Mouse (Mus musculus) E14TG2a.4 (cell line): ENCODE data around the gene Osbpl10.

ENCODE experiments used
- CTCF ChIP-seq: conservative IDR thresholded peaks from 2 replicates; pipeline ENCODE4 v1.5.1; 2014; ENCODE audit warnings: low read length
- NANOG ChIP-seq: IDR thresholded peaks from 2 replicates; pipeline ENCODE4 v1.6.1; 2014; ENCODE audit warnings: borderline replicate concordance, low read length, mixed read lengths
- POU5F1 ChIP-seq: IDR thresholded peaks from 2 replicates; pipeline ENCODE4 v1.6.1; 2014; ENCODE audit warnings: low read length, borderline replicate concordance

DNA sequence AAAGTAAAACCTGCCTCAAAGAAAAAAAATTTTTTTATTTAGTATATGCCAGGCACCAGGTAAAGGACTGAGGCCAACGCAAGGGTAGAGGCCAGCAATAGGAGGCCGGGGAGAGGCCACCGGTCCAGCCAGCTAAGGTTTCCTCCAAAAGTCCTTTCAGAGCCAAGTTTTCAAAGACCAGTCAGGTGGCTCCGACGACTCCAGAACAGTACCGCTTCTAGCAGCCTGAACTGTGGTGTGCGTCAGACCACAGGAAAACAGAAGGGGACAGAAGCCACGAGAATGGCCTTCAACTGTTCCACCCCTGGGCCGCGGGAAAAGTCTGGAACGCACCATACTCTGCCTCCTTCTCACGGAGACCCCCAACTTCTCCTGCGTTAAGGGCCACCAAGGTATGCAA is 45.8 kb upstream of the Osbpl10 start:
- no peak for TF ChIP-seq NANOG
- TF ChIP-seq CTCF = no peak
- TF ChIP-seq POU5F1 = no peak
